Mouse (Mus musculus): Measurements from ENCODE around the gene Slk. TPM values are rescaled to one million over a fixed set of nuclear protein-coding genes. Genes with fewer than 3 reads are reported as not detected.

Slk gene
- polyA plus RNA-seq, 1 experiment from 2014 or later, result 14.3 TPM

- WGBS, result 51% methylated on average over 10 of the region's 10 CpGs
- Histone ChIP-seq H3K9ac (replicated peaks; ENCODE audit: low read length) (no peak overlapping the region), H3K27me3 (ENCODE audit: control insufficient read depth, insufficient read depth, low read length) (no peaks in the 10 kb centered on the region), H3K27ac (replicated peaks; ENCODE audit: low read depth, low read length) (no peak overlapping the region), H3K4me1 (ENCODE audit: control insufficient read depth, insufficient read depth, low read length) (no peaks in the 10 kb centered on the region), H3K9me3 (replicated peaks; ENCODE audit: control insufficient read depth, low read length) (no peaks in the 10 kb centered on the region), H3K4me2 (ENCODE audit: low read depth, low read length) (no peak overlapping the region), H3K4me3 (ENCODE audit: low read depth, low read length) (no peak overlapping the region), H3K36me3 (replicated peaks; ENCODE audit: control insufficient read depth, insufficient read depth, low read depth, low read length) (peaks cover 2% of the 10 kb centered on the region)
- ATAC-seq (replicated peaks; ENCODE audit: insufficient number of reproducible peaks, low FRiP score, low TSS enrichment, low read depth) (no peak), DNase-seq (ENCODE audit: low spot score) (no peak)
Observed at GRCm38 (mm10) chr19:47624940-47625711, 45.6 kb downstream of the Slk start.

GRCm38 (mm10) chr19:47627450-47627849 lies 48.0 kb downstream of the Slk start:
- H3K27ac ChIP-seq (replicated peaks; ENCODE audit: low read depth, low read length), result no peak overlapping the region
- 89% methylated on average over 10 of the region's 10 CpGs for WGBS
- DNase-seq (ENCODE audit: low spot score) (no peak), ATAC-seq (replicated peaks; ENCODE audit: insufficient number of reproducible peaks, low FRiP score, low TSS enrichment, low read depth) (no peak)
- H3K36me3 ChIP-seq (replicated peaks; ENCODE audit: control insufficient read depth, insufficient read depth, low read depth, low read length), result no peaks in the 10 kb centered on the region; the same call in 1 of the 2 replicates
- H3K4me2 ChIP-seq (ENCODE audit: low read depth, low read length), result no peak overlapping the region
- H3K27me3 ChIP-seq (ENCODE audit: control insufficient read depth, insufficient read depth, low read length), result no peaks in the 10 kb centered on the region
- no peak overlapping the region for H3K9ac ChIP-seq (replicated peaks; ENCODE audit: low read length)
- no peaks in the 10 kb centered on the region for H3K4me1 ChIP-seq (ENCODE audit: control insufficient read depth, insufficient read depth, low read length)
- H3K9me3 ChIP-seq (replicated peaks; ENCODE audit: control insufficient read depth, low read length), result no peaks in the 10 kb centered on the region
- no peak overlapping the region for H3K4me3 ChIP-seq (ENCODE audit: low read depth, low read length)

GRCm38 (mm10) chr19:47629068-47629467 lies 49.6 kb downstream of the Slk start:
- Histone ChIP-seq H3K4me2 (ENCODE audit: low read depth, low read length) (no peak overlapping the region), H3K27ac (replicated peaks; ENCODE audit: low read depth, low read length) (no peak overlapping the region), H3K4me1 (ENCODE audit: control insufficient read depth, insufficient read depth, low read length) (no peaks in the 10 kb centered on the region), H3K36me3 (replicated peaks; ENCODE audit: control insufficient read depth, insufficient read depth, low read depth, low read length) (no peaks in the 10 kb centered on the region; the same call in 1 of the 2 replicates), H3K9me3 (replicated peaks; ENCODE audit: control insufficient read depth, low read length) (no peaks in the 10 kb centered on the region), H3K27me3 (ENCODE audit: control insufficient read depth, insufficient read depth, low read length) (no peaks in the 10 kb centered on the region), H3K4me3 (ENCODE audit: low read depth, low read length) (no peak overlapping the region), H3K9ac (replicated peaks; ENCODE audit: low read length) (no peak overlapping the region)
- ATAC-seq (replicated peaks; ENCODE audit: insufficient number of reproducible peaks, low FRiP score, low TSS enrichment, low read depth), result no peak
- 78% methylated on average over 5 of the region's 5 CpGs for WGBS
- no peak for DNase-seq (ENCODE audit: low spot score)

- H3K9me3 ChIP-seq (replicated peaks; ENCODE audit: control insufficient read depth, low read length), result no peaks in the 10 kb centered on the region
- no peak for DNase-seq (ENCODE audit: low spot score)
- H3K9ac ChIP-seq (replicated peaks; ENCODE audit: low read length), result no peak overlapping the region
- WGBS, result 88% methylated on average over 5 of the region's 5 CpGs
- H3K36me3 ChIP-seq (replicated peaks; ENCODE audit: control insufficient read depth, insufficient read depth, low read depth, low read length), result no peaks in the 10 kb centered on the region; the same call in 1 of the 2 replicates
- no peak overlapping the region for H3K27ac ChIP-seq (replicated peaks; ENCODE audit: low read depth, low read length)
- no peak overlapping the region for H3K4me3 ChIP-seq (ENCODE audit: low read depth, low read length)
- H3K4me2 ChIP-seq (ENCODE audit: low read depth, low read length), result no peak overlapping the region
- no peaks in the 10 kb centered on the region for H3K4me1 ChIP-seq (ENCODE audit: control insufficient read depth, insufficient read depth, low read length)
- H3K27me3 ChIP-seq (ENCODE audit: control insufficient read depth, insufficient read depth, low read length), result no peaks in the 10 kb centered on the region
- ATAC-seq (replicated peaks; ENCODE audit: insufficient number of reproducible peaks, low FRiP score, low TSS enrichment, low read depth), result no peak
Observed at GRCm38 (mm10) chr19:47630381-47630780, 50.9 kb downstream of the Slk start.

GRCm38 (mm10) chr19:47631799-47632198 lies 52.3 kb downstream of the Slk start:
- no peak overlapping the region for H3K4me3 ChIP-seq (ENCODE audit: low read depth, low read length)
- no peaks in the 10 kb centered on the region for H3K27me3 ChIP-seq (ENCODE audit: control insufficient read depth, insufficient read depth, low read length)
- H3K9ac ChIP-seq (replicated peaks; ENCODE audit: low read length), result no peak overlapping the region
- no peak for DNase-seq (ENCODE audit: low spot score)
- 95% methylated on average over 5 of the region's 5 CpGs for WGBS
- H3K4me1 ChIP-seq (ENCODE audit: control insufficient read depth, insufficient read depth, low read length), result no peaks in the 10 kb centered on the region
- H3K36me3 ChIP-seq (replicated peaks; ENCODE audit: control insufficient read depth, insufficient read depth, low read depth, low read length), result no peaks in the 10 kb centered on the region; the same call in 1 of the 2 replicates
- no peak overlapping the region for H3K4me2 ChIP-seq (ENCODE audit: low read depth, low read length)
- no peak overlapping the region for H3K27ac ChIP-seq (replicated peaks; ENCODE audit: low read depth, low read length)
- no peak for ATAC-seq (replicated peaks; ENCODE audit: insufficient number of reproducible peaks, low FRiP score, low TSS enrichment, low read depth)
- no peaks in the 10 kb centered on the region for H3K9me3 ChIP-seq (replicated peaks; ENCODE audit: control insufficient read depth, low read length)

- H3K36me3 ChIP-seq (replicated peaks; ENCODE audit: control insufficient read depth, insufficient read depth, low read depth, low read length), result no peaks in the 10 kb centered on the region; the same call in 1 of the 2 replicates
- no peak for ATAC-seq (replicated peaks; ENCODE audit: insufficient number of reproducible peaks, low FRiP score, low TSS enrichment, low read depth)
- 88% methylated on average over 4 of the region's 4 CpGs for WGBS
- no peaks in the 10 kb centered on the region for H3K27me3 ChIP-seq (ENCODE audit: control insufficient read depth, insufficient read depth, low read length)
- no peak overlapping the region for H3K4me2 ChIP-seq (ENCODE audit: low read depth, low read length)
- no peak overlapping the region for H3K4me3 ChIP-seq (ENCODE audit: low read depth, low read length)
- H3K27ac ChIP-seq (replicated peaks; ENCODE audit: low read depth, low read length), result no peak overlapping the region
- no peaks in the 10 kb centered on the region for H3K9me3 ChIP-seq (replicated peaks; ENCODE audit: control insufficient read depth, low read length)
- H3K9ac ChIP-seq (replicated peaks; ENCODE audit: low read length), result no peak overlapping the region
- H3K4me1 ChIP-seq (ENCODE audit: control insufficient read depth, insufficient read depth, low read length), result no peaks in the 10 kb centered on the region
- no peak for DNase-seq (ENCODE audit: low spot score)
Observed at GRCm38 (mm10) chr19:47635380-47635779, 55.9 kb downstream of the Slk start.

GRCm38 (mm10) chr19:47643910-47644309 lies 64.4 kb downstream of the Slk start:
- no peak overlapping the region for H3K9ac ChIP-seq (replicated peaks; ENCODE audit: low read length)
- H3K4me1 ChIP-seq (ENCODE audit: control insufficient read depth, insufficient read depth, low read length), result no peaks in the 10 kb centered on the region
- H3K4me3 ChIP-seq (ENCODE audit: low read depth, low read length), result no peak overlapping the region
- no peaks in the 10 kb centered on the region for H3K27me3 ChIP-seq (ENCODE audit: control insufficient read depth, insufficient read depth, low read length)
- WGBS, result 67% methylated on average over 2 of the region's 2 CpGs
- DNase-seq (ENCODE audit: low spot score), result no peak
- no peaks in the 10 kb centered on the region for H3K36me3 ChIP-seq (replicated peaks; ENCODE audit: control insufficient read depth, insufficient read depth, low read depth, low read length)
- ATAC-seq (replicated peaks; ENCODE audit: insufficient number of reproducible peaks, low FRiP score, low TSS enrichment, low read depth), result no peak
- no peak overlapping the region for H3K27ac ChIP-seq (replicated peaks; ENCODE audit: low read depth, low read length)
- H3K9me3 ChIP-seq (replicated peaks; ENCODE audit: control insufficient read depth, low read length), result no peaks in the 10 kb centered on the region
- no peak overlapping the region for H3K4me2 ChIP-seq (ENCODE audit: low read depth, low read length)

- ATAC-seq (replicated peaks; ENCODE audit: insufficient number of reproducible peaks, low FRiP score, low TSS enrichment, low read depth) (no peak), DNase-seq (ENCODE audit: low spot score) (no peak)
- H3K4me2 ChIP-seq (ENCODE audit: low read depth, low read length), result no peak overlapping the region
- H3K9me3 ChIP-seq (replicated peaks; ENCODE audit: control insufficient read depth, low read length), result no peaks in the 10 kb centered on the region
- H3K36me3 ChIP-seq (replicated peaks; ENCODE audit: control insufficient read depth, insufficient read depth, low read depth, low read length), result no peaks in the 10 kb centered on the region
- no peaks in the 10 kb centered on the region for H3K27me3 ChIP-seq (ENCODE audit: control insufficient read depth, insufficient read depth, low read length)
- H3K4me1 ChIP-seq (ENCODE audit: control insufficient read depth, insufficient read depth, low read length), result no peaks in the 10 kb centered on the region
- H3K27ac ChIP-seq (replicated peaks; ENCODE audit: low read depth, low read length), result no peak overlapping the region
- H3K9ac ChIP-seq (replicated peaks; ENCODE audit: low read length), result no peak overlapping the region
- 63% methylated on average over 6 of the region's 6 CpGs for WGBS
- H3K4me3 ChIP-seq (ENCODE audit: low read depth, low read length), result no peak overlapping the region
Observed at GRCm38 (mm10) chr19:47645583-47645982, 66.1 kb downstream of the Slk start.

Data from embryonic facial prominence, embryonic 11.5 days (tissue).